Mouse (Mus musculus) brain, embryonic 14.5 days (tissue): ENCODE measurements around the gene Aup1. TPM values are rescaled to one million over a fixed set of nuclear protein-coding genes. Genes with fewer than 3 reads are reported as not detected.
A peak's percentile ranks its signal among the peaks of the same experiment; 100 is the strongest.

Source experiments
- DNase-seq: peaks from one replicate; pipeline ENCODE4 v3.0.0-alpha.2; 2011; ENCODE audit warnings: low read depth
- CTCF ChIP-seq: fragments of 200-500 bp; IDR thresholded peaks from 2 replicates; pipeline ENCODE4 v1.5.1; 2012; ENCODE audit warnings: inconsistent platforms, mild to moderate bottlenecking, moderate library complexity, borderline replicate concordance; ENCODE audit not compliant: insufficient read depth, insufficient read length; ENCODE audit errors: extremely low read depth
- POLR2A ChIP-seq: fragments of 200-500 bp; IDR thresholded peaks from 2 replicates; pipeline ENCODE4 v1.6.1; 2012; ENCODE audit warnings: mild to moderate bottlenecking, inconsistent platforms, borderline replicate concordance; ENCODE audit not compliant: poor library complexity, insufficient read depth, insufficient read length, severe bottlenecking; ENCODE audit errors: extremely low read depth
- polyA plus RNA-seq: library from polyadenylated mRNA; depleted of rRNA; stranded (reverse); fragments of >200 nt; gene quantifications from 2 replicates; pipeline ENCODE4 v1.2.3, GENCODE M21; 2012; rRNA removed

Aup1 gene
- polyA plus RNA-seq, 1 experiment = 222 TPM

- TF ChIP-seq POLR2A = no peak
- TF ChIP-seq CTCF = no peak
- DNase-seq = no peak
Measured at GRCm38 (mm10) chr6:83098411-83098810, 44.1 kb downstream of the Aup1 start.

- TF ChIP-seq CTCF = peak; percentile 41; the same call in 1 of the 2 replicates
- TF ChIP-seq POLR2A = peak; percentile 8; the same call in 1 of the 2 replicates
- DNase-seq = peak; percentile 96
Measured at GRCm38 (mm10) chr6:83101316-83101687, 47.0 kb downstream of the Aup1 start, which contains the start of the genes Ccdc142 and Gm42688. Ccdc142 (plus strand) TSS chr6:83101601. Gm42688 (plus strand) TSS chr6:83101617.

GRCm38 (mm10) chr6:83101688-83102556, 47.6 kb downstream of the Aup1 start:
- DNase-seq = peak; percentile 81
- peak; percentile 50; the same call in 1 of the 2 replicates for TF ChIP-seq CTCF
- TF ChIP-seq POLR2A = 0 out of 2 replicates have a peak, but pooled peaks have one; percentile 20

GRCm38 (mm10) chr6:83103130-83103650, 48.9 kb downstream of the Aup1 start:
- no peak for DNase-seq
- TF ChIP-seq CTCF (no peak), POLR2A (no peak)

- DNase-seq = peak; percentile 89
- TF ChIP-seq CTCF (no peak), POLR2A (no peak)
Measured at GRCm38 (mm10) chr6:83104158-83104557, 49.8 kb downstream of the Aup1 start.

Other genes starting within 250 kb of the Aup1 start
- 21.3 and 23.9 TPM in 2 replicates for gene Sema4f, start 114.8 kb upstream of the Aup1 start, polyA plus RNA-seq
- gene M1ap, start 107.6 kb upstream of the Aup1 start, polyA plus RNA-seq = 0.05 and 0.15 TPM in 2 replicates
- 2.7 and 2.9 TPM in 2 replicates for gene Dok1, start 21.1 kb upstream of the Aup1 start, polyA plus RNA-seq
- gene Loxl3, start 20.3 kb upstream of the Aup1 start, polyA plus RNA-seq = 6.7 and 7.3 TPM in 2 replicates
- gene Htra2, start 752 bp downstream of the Aup1 start, polyA plus RNA-seq = 63.4 and 99.1 TPM in 2 replicates
- gene Dqx1, start 3.3 kb downstream of the Aup1 start, polyA plus RNA-seq = 1.0 and 1.8 TPM in 2 replicates
- gene Tlx2, start 15.8 kb downstream of the Aup1 start, polyA plus RNA-seq = 0.31 TPM in 1 of 2 replicates, not detected in the other
- 39.8 and 66.1 TPM in 2 replicates for gene Pcgf1, start 23.3 kb downstream of the Aup1 start, polyA plus RNA-seq
- 0.29 and 0.78 TPM in 2 replicates for gene Lbx2, start 31.8 kb downstream of the Aup1 start, polyA plus RNA-seq
- gene Ccdc142, start 47.1 kb downstream of the Aup1 start, polyA plus RNA-seq = 10.4 and 12.8 TPM in 2 replicates
- gene Gm42688, start 47.1 kb downstream of the Aup1 start, polyA plus RNA-seq = 10.3 and 11.6 TPM in 2 replicates
- gene Mrpl53, start 54.5 kb downstream of the Aup1 start, polyA plus RNA-seq = 99.0 and 142 TPM in 2 replicates
- 45.3 and 63.1 TPM in 2 replicates for gene Mogs, start 61.0 kb downstream of the Aup1 start, polyA plus RNA-seq
- 298 and 440 TPM in 2 replicates for gene Wbp1, start 67.0 kb downstream of the Aup1 start, polyA plus RNA-seq
- 43.4 and 47.9 TPM in 2 replicates for gene Ino80b, start 70.9 kb downstream of the Aup1 start, polyA plus RNA-seq
- gene Rtkn, start 80.9 kb downstream of the Aup1 start, polyA plus RNA-seq = 28.9 and 30.7 TPM in 2 replicates
- gene Wdr54, start 101.9 kb downstream of the Aup1 start, polyA plus RNA-seq = 21.2 and 31.4 TPM in 2 replicates
- 2.9 and 4.1 TPM in 2 replicates for gene 1700003E16Rik, start 101.9 kb downstream of the Aup1 start, polyA plus RNA-seq
- 217 and 252 TPM in 2 replicates for gene Dctn1, start 111.4 kb downstream of the Aup1 start, polyA plus RNA-seq
- 2.1 and 7.0 TPM in 2 replicates for gene Slc4a5, start 165.3 kb downstream of the Aup1 start, polyA plus RNA-seq